Mouse (Mus musculus): Measurements from ENCODE around the gene Adra1b.

The Adra1b gene

DNA sequence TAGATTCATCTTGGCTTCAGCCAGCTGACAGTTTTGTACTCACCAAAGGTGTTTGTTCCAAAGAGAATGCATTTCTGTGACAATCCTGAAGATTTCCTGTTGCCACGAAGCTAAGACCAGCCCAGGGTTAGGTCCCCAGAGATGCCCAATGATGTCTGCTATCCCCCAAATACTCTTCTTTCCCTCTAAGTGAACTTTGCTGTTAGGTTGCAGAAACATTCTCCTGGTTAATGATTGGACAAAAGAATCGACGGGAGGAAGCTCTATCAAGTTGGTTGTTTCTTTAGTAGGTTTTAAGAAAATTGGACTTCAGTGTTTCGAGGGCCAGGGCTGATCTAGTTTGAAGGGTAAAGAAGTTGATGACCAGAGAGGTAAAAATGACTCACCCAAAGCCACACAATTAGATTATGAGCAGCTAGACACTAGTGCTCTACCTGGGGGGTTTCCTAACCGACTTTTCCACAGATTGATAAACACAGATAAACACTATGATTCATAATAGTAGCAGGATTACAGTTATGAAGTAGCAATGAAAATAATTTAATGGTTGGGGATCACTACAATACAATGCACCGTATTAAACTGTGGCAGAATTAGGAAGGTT lies at the start of gene Adra1b:
Gene Adra1b (minus strand): TSS at position 160 of the 604 bp plus-strand sequence.
- DNase-seq (ENCODE audit: low read depth, low spot score): no peak

DNA sequence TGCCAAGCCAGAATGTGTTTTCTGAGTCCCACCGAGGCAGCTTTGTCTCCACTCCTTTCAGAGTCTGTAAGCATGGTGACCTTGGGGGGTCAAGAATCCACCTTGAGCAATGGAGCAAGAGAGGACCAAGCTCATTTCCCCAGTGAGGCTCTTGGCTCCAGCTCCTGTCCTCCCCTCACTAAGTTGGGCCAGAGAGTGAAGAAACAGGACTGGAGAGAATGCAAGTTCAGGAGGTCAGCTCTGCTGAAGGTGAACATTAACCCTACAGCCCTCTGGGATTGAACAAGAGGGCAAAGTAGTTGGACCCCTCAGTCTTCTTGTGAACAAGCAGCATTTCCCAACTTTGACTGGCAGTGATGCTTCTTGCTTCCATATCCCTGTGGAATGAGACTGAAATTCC lies 49.3 kb upstream of the Adra1b start:
- DNase-seq (ENCODE audit: low read depth, low spot score): no peak

DNA sequence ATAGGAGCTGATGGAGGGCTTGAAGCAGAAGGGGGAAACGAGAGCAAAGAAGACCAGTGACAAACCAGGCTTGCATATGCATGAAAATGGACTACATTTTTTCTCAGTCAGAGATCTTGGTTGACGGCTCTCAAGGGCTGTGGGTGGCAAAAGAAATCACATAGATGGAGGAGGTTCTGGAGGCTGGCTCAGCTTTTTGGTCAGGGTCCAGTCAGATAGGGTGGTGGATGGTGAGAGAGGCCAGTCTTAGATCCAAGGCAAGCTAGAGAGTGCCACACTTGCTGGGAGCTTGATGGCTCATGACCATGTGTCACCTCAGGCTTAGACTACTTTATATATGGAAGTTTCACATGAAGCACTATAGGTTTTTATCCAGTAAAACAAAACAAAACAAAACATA lies 42.8 kb upstream of the Adra1b start:
- DNase-seq (ENCODE audit: low read depth, low spot score): no peak

DNA sequence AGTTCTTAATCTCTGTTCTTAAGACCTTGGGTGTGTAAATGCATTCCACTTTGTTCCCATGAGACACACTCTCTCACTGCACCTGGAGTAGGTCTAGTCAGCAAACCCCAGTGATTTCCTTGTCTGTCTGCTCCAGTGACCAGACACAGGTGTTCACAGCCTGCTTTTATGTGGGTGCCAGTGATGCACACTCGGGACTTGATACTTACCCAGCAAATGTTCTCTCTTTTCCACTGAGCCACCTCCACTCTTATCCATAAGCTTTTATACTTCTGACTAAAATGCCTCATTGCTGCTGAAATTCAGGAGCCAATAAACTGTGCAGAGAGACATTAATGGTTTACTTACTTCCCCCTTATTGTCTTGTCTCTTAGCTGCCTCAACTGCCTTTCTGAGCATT lies 42.2 kb upstream of the Adra1b start:
- DNase-seq (ENCODE audit: low read depth, low spot score): no peak

DNA sequence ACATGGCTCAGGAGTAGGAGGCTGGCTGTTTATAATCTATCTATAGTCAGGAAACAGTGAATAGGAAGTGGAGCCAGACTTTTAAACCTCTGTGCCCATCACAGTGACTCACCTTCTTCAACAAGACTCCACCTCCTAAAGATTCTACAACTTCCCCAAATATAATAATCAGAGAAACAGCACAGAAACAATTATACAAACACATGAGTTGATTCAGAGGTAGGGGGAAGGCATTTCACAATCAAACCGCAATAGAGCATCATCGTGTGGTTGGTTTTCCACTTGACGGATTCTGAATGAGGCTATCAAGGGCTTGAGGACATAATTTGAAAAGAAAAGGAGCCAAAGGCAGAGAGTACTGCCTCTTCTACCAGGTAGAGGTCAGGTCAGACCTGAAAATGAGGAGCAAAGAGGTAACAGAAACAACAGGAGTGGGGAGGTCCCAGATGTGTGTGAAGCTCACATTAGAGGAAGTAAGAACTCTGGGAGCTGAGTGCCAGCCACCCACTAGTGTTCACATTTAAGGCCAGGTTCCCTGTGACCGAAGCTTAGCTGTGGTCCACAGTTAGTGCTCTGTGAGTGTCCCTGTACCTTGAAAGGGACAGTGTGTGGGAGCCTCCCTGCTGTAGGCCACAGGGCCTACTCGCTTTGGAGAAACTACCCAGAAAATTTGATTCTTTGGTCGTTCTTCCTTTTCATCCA lies 39.6 kb upstream of the Adra1b start:
- no peak for DNase-seq (ENCODE audit: low read depth, low spot score)

DNA sequence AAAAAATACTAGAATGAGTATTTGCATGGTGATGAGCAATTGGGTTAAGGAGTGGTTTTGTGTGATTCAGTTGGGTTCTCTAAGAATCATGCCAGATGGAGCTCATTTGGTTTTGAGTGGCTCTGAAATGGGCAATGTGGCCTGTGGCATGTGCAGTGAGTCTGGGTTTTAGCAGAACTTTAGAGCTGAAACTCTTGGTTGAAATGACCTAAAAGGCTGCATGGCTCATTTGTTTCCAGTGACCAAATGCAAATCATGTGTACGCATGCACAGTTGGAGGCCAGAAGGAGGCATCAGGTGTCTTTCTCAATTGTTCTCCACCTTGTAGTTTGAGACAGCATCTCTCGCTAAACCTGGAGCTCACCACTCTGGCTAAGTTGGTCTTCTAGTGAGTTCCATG lies 35.0 kb upstream of the Adra1b start:
- no peak for DNase-seq (ENCODE audit: low read depth, low spot score)

DNA sequence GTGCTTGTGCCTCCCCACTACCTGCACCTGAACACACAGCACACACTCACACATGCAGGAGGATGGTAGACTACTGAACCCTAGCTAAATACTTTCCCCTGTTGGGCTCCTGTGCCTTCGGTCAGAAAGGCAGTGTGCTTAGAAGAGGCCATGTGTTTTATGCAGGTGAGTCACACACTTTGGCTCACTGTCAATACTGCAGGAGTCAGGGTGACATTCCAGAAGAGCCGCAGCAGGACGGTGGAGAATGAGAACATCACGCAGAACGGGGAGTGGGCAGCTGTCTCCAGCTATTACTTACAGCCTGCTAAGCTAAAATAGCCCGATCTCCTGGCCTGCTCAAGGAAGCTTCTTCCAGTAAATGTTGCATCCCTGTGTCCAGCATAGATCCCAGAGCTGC lies 32.5 kb upstream of the Adra1b start:
- no peak for DNase-seq (ENCODE audit: low read depth, low spot score)

DNA sequence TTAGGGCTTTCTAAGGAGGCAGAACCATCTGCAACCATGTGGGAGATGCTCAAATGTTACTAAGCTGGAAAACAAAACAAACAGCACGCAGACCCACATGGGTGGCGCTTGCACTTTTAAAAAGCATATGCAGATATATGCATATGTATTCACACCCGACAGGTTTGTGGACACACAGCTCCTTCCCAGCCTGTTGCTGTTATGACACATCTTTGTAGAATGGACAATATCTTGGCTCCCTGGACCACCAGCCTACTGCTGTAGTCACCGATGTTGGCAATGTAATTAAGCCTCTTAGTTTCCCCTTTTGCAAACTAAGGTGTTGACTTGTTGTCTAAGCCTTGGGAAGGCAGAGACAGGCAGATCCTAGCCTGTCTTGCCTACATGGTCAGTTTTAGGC lies 32.0 kb upstream of the Adra1b start:
- no peak for DNase-seq (ENCODE audit: low read depth, low spot score)

DNA sequence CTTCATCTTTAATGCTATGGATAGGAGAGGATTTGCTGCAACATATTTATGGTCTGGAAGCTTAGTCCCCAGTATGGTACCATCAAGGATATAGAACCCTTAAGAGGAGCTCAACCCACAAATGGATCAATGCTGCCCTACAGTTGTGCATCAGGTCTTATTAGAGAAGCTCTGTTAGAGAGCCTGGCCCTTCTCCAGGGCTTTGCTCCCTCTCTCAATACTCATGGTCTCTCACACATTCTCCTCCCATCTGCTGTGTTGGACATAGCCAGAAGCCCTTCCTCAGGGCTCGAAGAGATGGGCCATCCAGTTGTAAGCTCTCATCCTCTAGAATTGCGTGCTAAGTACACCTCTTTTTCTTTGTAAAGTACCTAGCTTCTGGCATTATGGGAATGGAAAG lies 29.2 kb upstream of the Adra1b start:
- no peak for DNase-seq (ENCODE audit: low read depth, low spot score)

DNA sequence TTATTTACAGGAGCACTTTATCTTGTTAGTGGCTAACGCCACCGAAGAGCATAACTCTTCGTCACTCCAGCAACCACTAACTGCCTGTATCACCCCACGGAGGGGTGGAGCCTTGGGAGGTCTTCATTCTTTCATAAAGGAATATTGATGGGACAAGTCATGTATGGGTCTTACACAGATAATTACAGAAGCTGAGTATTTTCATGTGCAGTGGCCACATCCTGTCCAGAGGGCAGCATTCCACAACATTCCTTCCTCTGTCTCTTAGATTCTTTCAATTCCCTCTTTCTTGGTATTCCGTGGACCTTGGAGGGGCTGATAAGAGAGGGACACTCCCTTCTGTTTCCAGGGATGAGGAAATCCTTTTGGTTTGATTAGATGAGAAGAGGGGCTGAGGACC lies 28.7 kb upstream of the Adra1b start:
- DNase-seq (ENCODE audit: low read depth, low spot score): no peak

DNA sequence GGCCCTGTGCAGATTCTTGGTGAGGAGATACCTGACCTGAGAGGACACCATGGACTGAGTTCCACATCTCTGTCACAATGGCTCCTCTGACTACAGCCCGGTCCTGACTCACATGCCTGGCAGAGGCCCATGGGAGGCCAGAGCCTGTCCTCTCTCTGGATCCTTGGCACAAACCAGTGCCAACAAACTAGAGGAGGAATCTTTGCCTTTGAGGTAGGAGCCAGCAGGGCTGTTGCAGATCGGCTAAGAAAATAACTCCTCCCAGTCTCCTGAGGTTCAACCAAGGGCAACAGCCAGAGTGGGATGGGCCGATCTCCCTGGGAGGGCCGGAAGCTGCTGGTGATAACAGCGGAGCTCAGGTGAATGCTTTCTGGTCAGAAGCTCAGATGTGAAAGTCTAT lies 28.2 kb upstream of the Adra1b start:
- no peak for DNase-seq (ENCODE audit: low read depth, low spot score)

DNA sequence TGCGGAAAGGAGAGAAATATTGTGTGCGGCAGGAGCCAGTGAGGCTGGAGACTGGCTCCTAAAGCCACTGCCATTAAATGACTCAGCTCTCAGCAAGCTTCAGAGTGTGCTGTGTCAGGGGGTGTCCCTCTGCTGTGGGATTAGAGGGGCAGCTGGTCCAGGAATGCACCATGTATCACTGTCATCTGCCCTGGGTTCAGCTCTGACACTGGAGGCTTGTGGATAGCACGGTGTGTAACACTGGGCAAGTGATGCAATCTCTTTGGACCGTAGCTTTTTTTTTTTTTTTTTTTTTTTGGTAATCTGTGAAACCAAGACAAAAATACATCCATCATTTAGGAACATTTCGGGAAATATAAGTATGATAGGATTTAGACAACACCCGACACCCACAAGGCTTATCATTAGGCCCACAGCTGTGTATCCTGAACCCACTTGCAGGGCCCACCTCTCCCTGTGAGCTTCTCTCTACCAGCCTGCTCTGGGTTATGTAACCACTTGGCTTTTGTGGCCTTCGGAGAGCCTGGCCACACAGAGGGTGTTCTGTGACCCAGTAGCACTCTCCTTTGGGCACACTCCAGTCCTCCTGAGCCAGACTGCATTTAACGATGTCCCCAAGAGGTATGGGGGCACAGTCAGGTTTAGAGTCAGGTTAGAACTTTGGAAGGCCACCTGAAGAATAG lies 26.3 kb upstream of the Adra1b start:
- no peak for DNase-seq (ENCODE audit: low read depth, low spot score)

DNA sequence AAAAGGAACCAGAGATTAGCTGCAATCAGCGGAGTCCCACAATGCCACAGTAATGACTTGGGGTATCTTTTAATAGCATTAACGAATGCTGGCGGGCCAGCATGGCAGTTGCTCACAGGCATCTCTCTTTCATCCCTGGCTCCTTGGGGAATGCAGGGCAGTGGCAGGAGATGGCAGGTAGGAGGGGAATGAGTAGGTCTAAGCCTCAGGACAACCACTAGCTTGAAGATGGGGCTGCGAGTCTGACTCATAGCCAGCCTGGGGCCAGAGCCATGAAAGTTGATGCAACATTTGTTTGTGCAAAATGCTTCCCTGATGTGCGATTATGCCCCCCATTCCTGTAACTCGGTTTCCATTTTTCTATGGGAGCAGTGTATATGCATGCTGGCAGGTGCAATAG lies 25.2 kb upstream of the Adra1b start:
- no peak for DNase-seq (ENCODE audit: low read depth, low spot score)

DNA sequence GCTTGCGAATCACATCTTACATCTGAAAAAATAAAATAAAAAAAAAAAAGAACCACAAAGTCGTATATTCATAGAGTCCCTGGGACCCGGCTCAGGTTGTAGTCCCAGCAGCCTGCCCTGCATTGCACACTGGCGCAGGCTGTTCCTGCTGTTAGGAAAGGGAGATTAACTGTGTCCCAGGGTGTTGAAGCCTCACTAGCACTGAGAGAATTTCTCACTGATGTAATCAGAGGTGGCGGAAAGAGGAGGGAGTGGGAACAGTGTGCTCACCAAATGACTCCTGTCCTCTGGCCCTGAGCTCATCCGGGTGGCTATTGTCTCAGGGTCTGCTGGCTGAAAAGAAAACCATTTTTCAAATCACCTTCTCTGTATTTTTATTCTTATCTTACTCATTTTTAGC lies 24.6 kb upstream of the Adra1b start:
- no peak for DNase-seq (ENCODE audit: low read depth, low spot score)

DNA sequence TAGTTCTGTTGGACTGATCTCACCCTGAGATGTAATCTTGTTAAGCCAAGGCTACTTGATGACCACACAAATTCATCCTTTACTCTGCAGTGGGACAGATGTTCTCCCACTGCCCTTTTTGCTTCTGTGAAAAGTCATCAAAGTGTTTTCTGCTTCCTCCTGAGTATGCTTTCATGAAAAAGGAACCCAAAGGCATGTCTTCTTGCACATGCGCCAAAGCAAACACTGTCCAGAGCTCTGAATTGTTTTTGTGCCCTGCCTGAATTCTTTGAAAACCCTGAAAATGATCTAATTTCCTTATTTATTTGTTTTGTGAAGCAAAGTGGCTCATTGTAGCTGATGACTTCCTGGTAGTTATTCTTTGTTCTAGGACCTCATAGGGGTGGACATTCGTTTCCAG lies 20.7 kb upstream of the Adra1b start:
- no peak for DNase-seq (ENCODE audit: low read depth, low spot score)

DNA sequence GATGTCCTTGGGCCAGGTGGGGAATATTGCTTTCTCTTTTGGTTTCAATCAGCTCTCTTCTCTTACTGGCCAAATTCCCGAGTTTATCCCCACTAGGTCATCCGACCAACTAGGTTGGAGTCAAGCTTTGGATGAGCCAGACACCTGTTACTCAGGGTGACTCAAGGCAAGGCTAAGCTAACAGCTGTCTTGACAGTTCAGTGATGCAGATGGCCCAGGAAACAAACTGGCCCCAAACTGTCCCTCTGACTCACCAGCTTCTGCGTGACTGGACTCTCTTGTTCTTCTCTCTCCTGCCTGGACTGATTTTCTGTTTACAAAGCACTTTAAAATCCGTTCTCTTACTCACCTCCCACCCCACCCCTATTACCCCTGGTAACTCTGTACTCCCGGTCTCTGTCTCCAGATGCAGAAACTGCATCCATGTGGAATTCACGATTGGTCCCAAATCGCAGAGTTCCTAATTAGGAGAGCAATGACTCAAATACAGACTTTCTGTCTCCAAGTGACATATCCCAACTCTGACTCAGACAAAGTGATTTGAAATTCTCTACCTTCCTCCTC lies 18.6 kb upstream of the Adra1b start:
- no peak for DNase-seq (ENCODE audit: low read depth, low spot score)

DNA sequence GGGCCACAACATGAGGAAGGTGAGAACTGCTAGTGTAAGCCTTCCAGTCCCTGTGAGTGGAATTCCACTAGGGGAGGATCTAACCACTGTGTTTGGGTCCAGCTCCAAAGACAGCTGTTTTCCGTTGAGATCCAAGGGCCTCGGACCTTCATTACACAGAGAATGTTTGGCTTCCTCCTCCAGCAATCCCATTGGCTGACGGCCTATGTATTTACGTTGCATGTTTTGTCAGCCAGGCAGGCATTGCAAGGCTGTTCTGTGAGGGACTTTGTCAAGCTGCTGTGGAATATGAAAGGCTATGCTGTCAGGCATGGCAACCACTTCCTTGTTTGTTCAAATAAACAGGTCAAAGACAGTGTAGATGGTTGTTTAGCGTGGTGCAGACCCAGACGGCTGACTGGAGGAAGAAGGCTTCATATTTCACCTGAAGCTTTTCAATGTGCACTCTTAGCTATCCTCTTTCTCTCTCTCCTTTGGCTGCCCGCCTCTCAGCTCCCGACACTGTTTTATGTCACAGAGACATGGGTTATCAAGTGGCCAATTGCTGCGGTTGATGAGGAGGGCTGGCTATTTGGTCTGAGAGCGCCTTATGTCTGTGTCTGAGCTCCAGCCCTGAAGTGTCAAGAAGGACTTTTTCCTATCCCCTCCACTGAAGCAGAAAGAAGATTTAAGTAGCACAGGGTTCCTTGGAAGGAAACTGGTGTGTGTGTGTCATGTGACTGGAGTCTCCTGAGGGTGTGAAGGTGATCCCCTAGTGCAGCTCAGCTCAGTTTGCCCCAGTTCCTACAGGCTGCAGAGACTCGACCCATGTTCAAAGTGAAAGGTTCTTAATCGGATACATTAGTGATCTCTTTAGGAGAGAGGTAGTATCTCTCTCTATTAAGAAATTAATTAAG lies 13.8 kb upstream of the Adra1b start:
- no peak for DNase-seq (ENCODE audit: low read depth, low spot score)

DNA sequence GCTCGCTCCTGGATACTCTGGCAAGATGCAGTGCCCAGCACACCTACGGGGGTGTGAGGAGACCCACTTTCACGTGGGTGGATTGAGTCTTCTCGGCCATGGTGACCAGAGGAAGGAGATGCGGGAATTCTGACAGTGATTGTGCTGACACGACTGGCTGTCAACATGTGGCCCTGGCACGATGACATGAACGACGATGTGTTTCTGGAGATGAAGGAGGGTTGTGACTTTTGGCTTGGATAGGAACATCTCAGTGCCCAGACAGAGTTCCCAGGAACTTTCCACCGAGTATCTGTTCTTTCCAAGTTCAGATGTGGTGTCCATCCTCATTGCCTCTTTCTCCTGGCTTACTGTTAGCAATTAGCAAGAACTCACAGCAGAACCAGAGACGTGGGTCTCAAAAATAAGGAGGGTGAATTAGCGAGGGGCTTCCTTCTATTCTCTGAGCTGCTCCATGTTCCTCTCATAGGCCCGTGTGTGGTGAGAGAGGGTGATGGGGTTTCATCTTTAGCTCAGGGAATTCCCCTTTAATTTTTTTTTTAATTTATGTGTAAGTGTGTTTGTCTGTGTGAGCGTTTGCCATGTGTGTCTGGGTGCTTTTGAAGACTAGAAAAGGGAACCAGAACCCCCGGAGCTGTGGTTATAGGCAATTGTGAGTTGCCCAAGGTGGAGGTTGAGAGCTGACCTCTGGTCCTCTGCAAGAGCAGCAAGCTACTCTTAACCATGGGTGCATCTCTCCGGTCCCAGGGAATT lies 11.3 kb upstream of the Adra1b start:
- no peak for DNase-seq (ENCODE audit: low read depth, low spot score)

DNA sequence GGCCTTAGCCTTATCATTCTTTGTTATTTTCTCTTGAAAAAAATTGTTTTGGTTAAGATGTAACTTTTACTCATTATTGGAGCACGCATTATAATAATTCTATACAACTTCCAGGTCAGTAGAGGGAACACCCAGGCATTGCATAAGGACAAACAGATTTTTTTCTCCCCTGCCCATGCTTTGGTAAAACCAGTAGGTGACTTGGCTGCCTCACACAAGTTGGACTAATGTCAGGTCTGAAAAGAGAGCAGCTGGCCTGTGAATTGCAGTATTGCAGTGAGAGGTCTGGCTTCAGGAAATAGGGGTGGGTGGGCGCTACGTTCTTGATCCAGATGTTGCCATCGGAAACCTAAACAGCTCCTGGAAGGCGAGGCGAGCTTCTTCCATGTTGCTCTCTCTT lies 10.6 kb upstream of the Adra1b start:
- DNase-seq (ENCODE audit: low read depth, low spot score): no peak

DNA sequence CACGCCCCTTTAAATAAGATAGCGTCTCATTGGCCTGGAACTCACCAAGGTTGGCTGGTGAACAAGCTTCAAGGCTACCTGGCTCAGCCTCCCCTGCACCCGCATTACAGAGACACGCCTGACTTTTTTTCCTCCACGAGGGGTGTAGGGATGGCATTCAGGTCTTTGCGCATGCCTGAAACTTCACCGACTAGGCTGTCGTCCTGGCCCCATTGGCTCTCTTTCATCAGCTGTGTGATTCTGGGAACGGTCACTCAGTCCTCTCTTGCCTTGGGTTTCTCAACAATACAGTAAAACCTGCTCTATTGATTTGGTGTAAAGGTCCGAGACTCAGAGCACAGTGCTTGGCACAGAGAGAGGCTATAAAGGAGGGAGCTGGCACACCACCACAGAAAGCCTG lies 2.3 kb upstream of the Adra1b start:
- DNase-seq (ENCODE audit: low read depth, low spot score): no peak

DNA sequence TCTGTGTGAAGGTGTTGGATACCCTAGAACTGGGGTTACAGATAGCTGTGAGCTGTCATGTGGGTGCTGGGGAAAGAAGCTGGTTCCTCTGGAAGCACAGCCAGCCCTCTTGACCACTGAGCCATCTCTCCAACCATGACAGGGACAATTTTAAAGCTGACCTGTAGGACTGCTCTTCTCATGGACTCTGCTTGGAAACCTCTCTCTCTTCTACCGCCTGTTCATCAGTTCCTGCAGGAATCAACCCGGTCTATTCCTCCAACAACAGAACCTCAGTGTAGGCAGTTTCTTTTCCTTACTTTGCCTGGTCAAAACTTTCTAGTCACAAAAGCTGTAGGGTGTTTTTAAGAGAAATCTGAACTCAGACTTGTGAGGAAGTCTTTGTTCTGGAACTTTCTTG lies 1.3 kb downstream of the Adra1b start:
- no peak for DNase-seq (ENCODE audit: low read depth, low spot score)
